Mouse (Mus musculus) CH12.LX (cell line): ENCODE data around the gene R3hcc1l.

Source experiments
- CTCF ChIP-seq, 2 experiments: IDR thresholded peaks in 1 of 2; conservative IDR thresholded peaks in 1 of 2; 2 replicates each; pipeline ENCODE4 v1.5.1; 2011 to 2012; ENCODE audit warnings: low read depth in 2 of 2, low read length in 2 of 2, improper control_type of control experiment in 1 of 2, inconsistent platforms in 1 of 2, mild to moderate bottlenecking in 1 of 2, moderate library complexity in 1 of 2
- JUND ChIP-seq: conservative IDR thresholded peaks from 2 replicates; pipeline ENCODE4 v1.6.1; 2011; ENCODE audit warnings: low read depth, low read length, improper control_type of control experiment
- NRF1 ChIP-seq: IDR thresholded peaks from 2 replicates; pipeline ENCODE4 v1.6.1; 2014; ENCODE audit warnings: low read depth, mild to moderate bottlenecking, inconsistent platforms, low read length, improper control_type of control experiment, moderate library complexity

- TF ChIP-seq CTCF (conservative IDR thresholded peaks at IDR 0.05 in 1 of 2, IDR thresholded peaks at IDR 0.05 in 1 of 2; ENCODE audit: low read depth in 2 of 2, low read length in 2 of 2): no peak
- no peak for TF ChIP-seq JUND
- TF ChIP-seq NRF1: no peak
These were observed 78.7 kb downstream of the R3hcc1l start for GRCm38 (mm10) chr19:42597286-42597685.
